Mouse (Mus musculus) gastrocnemius, postnatal 25 days (tissue): Measurements from ENCODE around the gene Cacng2. TPM values are rescaled to one million over a fixed set of nuclear protein-coding genes. Genes with fewer than 3 reads are reported as not detected.

ENCODE experiments used
- DNase-seq: peaks from one replicate; pipeline ENCODE4 v3.0.0; 2022
- total RNA-seq, 2 experiments: library from RNA; stranded (reverse); gene quantifications; 1 replicate in 1 of 2; 2 replicates in 1 of 2; pipeline ENCODE4 v1.2.3; 2021

Cacng2 gene
- total RNA-seq, 2 experiments from 2014 or later = not detected

- DNase-seq = no peak
Measured at GRCm38 (mm10) chr15:77952921-77953320, 166.9 kb downstream of the Cacng2 start.

DNA sequence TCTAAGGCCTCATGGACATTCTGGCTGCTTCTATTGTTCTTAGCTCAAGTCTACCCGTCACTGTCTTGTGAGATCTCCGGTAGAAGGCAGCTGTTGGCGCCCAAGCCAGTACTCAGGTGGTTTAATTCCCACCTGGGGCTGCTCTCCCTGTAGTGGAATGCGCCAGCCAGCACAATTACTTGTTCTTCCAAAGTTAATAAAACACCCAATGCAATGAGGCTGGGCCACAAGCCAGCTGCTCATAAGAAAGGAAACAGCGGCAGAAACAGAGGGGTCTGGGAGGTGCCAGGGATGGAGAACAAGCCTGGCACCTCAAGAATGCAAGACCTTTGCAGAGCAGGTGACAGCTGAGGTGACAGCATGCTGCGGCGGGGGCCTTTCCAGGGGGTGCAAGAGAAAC, 170.8 kb downstream of the Cacng2 start:
- no peak for DNase-seq

DNA sequence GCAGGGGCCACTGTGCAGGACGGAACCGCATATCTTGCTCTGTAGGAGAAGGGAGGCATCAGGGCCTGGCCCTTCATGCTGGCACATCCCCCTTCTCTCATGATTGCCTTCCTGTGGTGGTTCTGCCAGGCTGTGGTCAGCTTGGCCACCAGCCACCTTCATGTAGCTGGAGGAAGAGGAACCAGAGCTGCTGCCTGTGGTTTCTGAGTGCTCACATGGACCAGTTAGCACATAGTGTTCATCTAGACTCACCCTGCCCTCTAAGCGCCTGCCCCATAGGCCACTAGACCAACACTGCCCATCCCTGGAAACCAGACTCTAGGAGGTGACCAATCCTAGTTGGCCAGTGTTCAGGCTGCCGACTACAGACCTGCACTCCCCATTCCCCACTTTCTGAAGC, 174.1 kb downstream of the Cacng2 start:
- peak; percentile 50 for DNase-seq

Other genes starting within 250 kb of the Cacng2 start
- gene Txn2, start 191.0 kb downstream of the Cacng2 start, total RNA-seq = 100 to 1,000 TPM; 210 to 254 TPM
- under 1 TPM; 0.54 to 0.86 TPM for gene Foxred2, start 163.3 kb downstream of the Cacng2 start, total RNA-seq
- 10 to 100 TPM; 52.8 to 52.9 TPM for gene Eif3d, start 149.2 kb downstream of the Cacng2 start, total RNA-seq
- 10 to 100 TPM; 20.2 to 22.5 TPM for gene Ift27, start 54.1 kb upstream of the Cacng2 start, total RNA-seq
- over 10,000 TPM; 18,412 to 20,409 TPM for gene Pvalb, start 86.4 kb upstream of the Cacng2 start, total RNA-seq
- gene Ncf4, start 124.8 kb upstream of the Cacng2 start, total RNA-seq = 1 to 10 TPM; 1.2 to 1.4 TPM
- 1 to 10 TPM in 1 of 2 experiments, under 1 TPM in 1; 0.38 to 1.1 TPM for gene Csf2rb2, start 185.7 kb upstream of the Cacng2 start, total RNA-seq
- gene Csf2rb, start 205.7 kb upstream of the Cacng2 start, total RNA-seq = 1 to 10 TPM in 1 of 2 experiments, under 1 TPM in 1; 0.95 to 2.4 TPM